Mouse (Mus musculus): ENCODE results near the gene Gm5346.
"Not testable (repeated sequence)": the region's sequence is repeated elsewhere in the genome, so short reads cannot be mapped to it uniquely, and the experiment has no call there.

Gene Gm5346

GRCm38 (mm10) chr8:43627176-43627575 is at the start of gene Gm5346:
TSS of gene Gm5346 (minus strand) at chr8:43627276.
- ATAC-seq (ENCODE audit: low TSS enrichment), result no peak

- ATAC-seq (ENCODE audit: low TSS enrichment), result no peak
Observed at GRCm38 (mm10) chr8:43616046-43616445, 11.0 kb downstream of the Gm5346 start.

GRCm38 (mm10) chr8:43603657-43604056 is 23.4 kb downstream of the Gm5346 start:
- not testable (repeated sequence) for ATAC-seq (ENCODE audit: low TSS enrichment)

DNA sequence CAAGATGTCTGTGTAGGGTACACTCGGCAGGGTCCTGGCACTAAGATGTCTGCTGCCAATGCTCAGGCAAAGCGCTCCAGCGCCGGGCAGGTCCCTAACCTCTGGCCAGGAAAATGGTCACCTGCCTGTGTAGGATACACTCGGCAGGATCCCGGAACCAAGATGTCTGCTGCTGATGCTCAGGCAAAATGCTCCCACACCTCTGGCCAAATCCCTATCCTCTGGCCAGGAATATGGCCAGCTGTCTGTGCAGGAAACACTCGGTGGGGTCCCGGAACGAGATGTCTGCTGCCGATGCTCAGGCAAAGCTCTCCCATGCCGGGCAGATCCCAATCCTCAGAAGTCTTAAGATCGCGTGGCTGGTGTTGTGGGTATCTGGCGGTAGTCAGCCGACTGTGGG is 23.9 kb downstream of the Gm5346 start:
- not testable (repeated sequence) for ATAC-seq (ENCODE audit: low TSS enrichment)

GRCm38 (mm10) chr8:43576607-43577006 is 50.5 kb downstream of the Gm5346 start, which contains the start of gene Adam26a:
TSS of gene Adam26a (minus strand) at chr8:43576707.
- ATAC-seq (ENCODE audit: low TSS enrichment), result not testable (repeated sequence)
